Mouse (Mus musculus) E14TG2a.4 (cell line): Measurements from ENCODE around the gene Gm27029.

Experiments used
- CTCF ChIP-seq: conservative IDR thresholded peaks from 2 replicates; pipeline ENCODE4 v1.5.1; 2014; ENCODE audit warnings: low read length
- POU5F1 ChIP-seq: IDR thresholded peaks from 2 replicates; pipeline ENCODE4 v1.6.1; 2014; ENCODE audit warnings: low read length, borderline replicate concordance

DNA sequence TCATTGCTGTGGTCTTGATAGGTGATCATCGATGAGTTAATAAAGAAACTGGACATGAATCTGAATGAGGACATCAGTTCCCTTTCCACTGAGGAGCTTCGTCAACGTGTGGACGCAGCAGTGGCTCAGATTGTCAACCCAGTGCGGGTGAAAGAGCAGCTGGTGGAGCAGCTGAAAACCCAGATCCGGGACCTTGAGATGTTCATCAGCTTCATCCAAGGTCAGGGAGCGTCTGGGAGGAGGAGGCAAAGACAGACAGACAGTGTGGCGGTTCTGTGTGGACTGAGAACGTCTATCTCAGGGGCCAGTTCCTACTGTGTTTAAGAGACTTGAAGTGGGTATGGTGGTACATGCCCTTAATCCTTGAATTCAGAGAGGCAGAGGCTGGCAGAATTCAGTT, 6.7 kb upstream of the Gm27029 start:
- TF ChIP-seq CTCF (no peak), POU5F1 (no peak)
